Mouse (Mus musculus): Measurements from ENCODE around the gene Slc5a10. TPM values are rescaled to one million over a fixed set of nuclear protein-coding genes. Genes with fewer than 3 reads are reported as not detected.

Slc5a10 gene
- total RNA-seq, 2 experiments from 2014 or later, result not detected

DNA sequence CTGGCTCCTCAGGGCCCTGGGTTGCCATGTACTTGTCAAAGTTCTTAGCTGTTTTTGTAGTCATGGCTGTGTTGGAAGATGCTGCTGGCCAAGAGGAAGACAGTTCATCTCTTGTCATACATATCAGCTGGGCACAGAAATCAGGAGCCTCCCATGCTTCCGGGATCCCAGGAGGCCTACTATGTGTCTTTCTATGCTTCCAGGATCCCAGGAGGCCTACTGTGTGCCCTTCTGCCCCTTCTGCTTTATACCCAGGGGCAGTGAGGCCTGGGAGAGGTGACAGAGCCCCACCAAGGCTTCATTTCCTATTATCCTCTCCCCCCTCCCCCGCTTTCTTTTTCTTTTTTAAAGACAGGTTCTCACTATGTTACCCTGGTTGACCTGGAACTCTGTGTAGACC, 15.0 kb downstream of the Slc5a10 start:
- ATAC-seq (ENCODE audit: poor library complexity, severe bottlenecking), result no peak

- ATAC-seq (ENCODE audit: poor library complexity, severe bottlenecking), result no peak
Measured at GRCm38 (mm10) chr11:61702494-61702893, 18.1 kb downstream of the Slc5a10 start.

DNA sequence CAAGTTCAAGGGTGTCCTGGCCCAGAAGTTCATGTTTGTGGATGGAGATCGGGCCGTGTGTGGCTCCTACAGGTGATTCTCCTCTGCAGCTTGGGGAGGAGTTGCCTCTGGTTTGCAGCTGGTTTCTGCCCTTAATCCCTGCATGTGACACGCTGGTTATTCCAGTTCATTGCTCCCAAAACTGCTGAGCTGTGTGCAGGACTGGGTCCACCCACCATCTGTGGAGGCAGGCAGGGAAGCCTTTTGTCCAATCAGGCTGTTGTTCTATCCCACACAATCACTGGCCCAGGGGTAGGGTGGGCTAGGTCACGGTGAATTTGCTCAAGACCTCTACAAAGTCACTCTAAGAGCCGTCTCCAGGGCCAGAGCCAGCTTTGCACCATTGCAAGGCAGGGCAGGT, 18.9 kb downstream of the Slc5a10 start:
- ATAC-seq (ENCODE audit: poor library complexity, severe bottlenecking), result no peak

DNA sequence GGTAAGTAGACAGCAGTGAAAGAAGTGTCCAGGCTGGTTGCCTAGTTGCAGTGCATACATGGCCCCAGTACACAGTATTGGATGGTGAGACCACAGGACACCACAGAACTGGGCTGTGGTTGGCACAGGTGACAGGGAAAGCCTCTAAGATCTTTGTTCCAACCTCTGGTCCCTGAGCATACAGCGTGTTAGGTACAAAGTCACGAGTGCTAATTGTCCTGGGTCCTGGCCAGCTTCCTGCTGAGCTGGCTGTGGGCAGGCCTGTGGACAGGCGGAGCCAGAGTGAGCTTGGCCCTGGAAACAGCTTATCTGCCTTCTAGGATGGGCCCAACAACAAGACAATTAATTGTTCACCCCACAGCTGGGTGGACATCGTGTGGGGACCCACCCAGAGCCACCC, 20.7 kb downstream of the Slc5a10 start:
- ATAC-seq (ENCODE audit: poor library complexity, severe bottlenecking), result no peak

GRCm38 (mm10) chr11:61699460-61699859, 21.2 kb downstream of the Slc5a10 start:
- ATAC-seq (ENCODE audit: poor library complexity, severe bottlenecking), result no peak

DNA sequence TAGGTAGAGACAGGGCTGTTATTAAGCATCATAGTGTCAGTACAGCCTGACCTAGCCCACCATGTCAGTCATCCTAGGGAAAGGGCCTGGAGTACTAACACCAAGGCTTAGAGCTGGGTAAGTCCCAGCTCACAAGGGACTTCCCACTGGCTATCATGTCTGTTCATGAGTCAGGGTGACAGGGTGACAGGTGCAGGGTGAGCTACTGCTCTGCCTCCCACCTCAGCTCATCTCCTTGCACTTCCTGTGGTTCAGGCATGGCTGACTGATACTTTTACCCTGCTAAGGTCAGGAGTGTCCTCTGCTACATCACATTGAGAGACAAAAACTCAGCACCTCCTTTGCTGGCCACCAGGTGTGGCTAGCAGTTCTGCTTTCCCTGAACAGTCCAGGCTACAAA, 21.8 kb downstream of the Slc5a10 start:
- ATAC-seq (ENCODE audit: poor library complexity, severe bottlenecking), result no peak

DNA sequence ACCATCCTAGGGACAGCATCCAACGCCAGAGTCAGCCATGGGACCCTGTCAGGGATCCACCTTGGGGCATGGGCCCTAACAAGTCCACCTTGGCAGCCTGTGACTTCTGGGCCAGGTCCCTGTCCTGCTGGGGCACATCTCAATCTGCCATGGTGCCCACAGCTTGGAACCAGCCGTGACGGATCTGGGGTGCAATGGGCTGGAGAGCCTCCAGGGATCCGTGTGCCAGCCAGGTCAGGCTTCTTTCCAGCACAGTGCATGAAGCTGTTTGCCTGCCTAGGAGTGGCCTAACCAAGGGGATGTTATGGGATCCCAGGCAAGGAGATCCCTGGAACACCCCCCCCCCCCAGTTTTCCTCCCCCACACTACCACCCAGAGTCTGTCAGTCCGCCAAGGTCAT, 27.6 kb downstream of the Slc5a10 start:
- ATAC-seq (ENCODE audit: poor library complexity, severe bottlenecking), result no peak

DNA sequence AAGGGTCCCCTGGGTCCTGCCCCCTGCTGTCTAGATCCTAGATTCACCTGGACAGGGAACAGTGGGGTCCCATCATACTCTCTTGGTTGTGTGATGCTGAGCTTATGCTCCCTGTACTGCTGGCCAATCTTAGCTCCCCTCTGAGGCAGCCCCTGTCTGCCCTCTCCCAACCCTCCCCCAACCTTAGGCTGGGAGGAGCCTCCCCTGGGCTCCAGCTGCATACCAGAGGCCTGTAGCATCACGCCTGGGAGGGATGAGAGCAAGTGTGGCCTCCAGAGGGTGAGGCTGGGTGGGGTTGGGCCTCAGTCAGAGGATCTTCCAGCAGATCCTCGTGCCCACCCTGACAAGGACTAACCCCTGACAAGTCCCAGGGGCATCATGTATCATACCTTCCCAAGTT, 33.0 kb downstream of the Slc5a10 start:
- ATAC-seq (ENCODE audit: poor library complexity, severe bottlenecking), result no peak

DNA sequence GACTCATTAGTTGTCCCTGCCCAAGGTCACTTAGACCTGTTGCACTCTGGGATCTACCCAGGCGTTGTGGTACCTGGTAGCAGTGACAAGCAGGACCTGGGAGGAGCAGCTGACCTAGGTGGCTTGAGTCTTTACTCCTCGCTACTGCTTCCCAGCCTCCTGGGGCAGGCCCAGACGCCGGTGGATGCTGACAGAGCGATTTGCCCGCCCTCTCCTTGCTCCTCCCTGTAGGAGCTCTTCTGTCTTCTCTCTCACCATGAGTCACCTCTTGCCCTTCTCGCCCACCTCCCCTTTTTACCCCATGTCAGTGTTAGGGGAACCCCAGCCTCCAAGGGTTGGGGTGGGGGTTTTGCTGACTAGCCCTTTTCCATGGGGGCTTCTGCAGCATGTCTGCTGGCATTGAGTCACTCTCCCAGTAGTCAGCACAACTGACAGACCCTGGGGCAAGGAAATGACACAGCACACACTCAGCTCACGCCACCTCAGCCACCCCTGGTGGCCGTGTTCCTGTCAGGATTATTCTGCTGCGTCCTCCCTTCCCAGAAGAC, 33.6 kb downstream of the Slc5a10 start:
- ATAC-seq (ENCODE audit: poor library complexity, severe bottlenecking), result no peak

- no peak for ATAC-seq (ENCODE audit: poor library complexity, severe bottlenecking)
Measured at GRCm38 (mm10) chr11:61686141-61686540, 34.5 kb downstream of the Slc5a10 start.

- no peak for ATAC-seq (ENCODE audit: poor library complexity, severe bottlenecking)
Measured at GRCm38 (mm10) chr11:61685119-61685725, 35.4 kb downstream of the Slc5a10 start.

- ATAC-seq (ENCODE audit: poor library complexity, severe bottlenecking), result peak; percentile 35
Measured at GRCm38 (mm10) chr11:61683907-61684731, 36.5 kb downstream of the Slc5a10 start, which contains the start of gene Fam83g. TSS of gene Fam83g (plus strand) at chr11:61684091.

DNA sequence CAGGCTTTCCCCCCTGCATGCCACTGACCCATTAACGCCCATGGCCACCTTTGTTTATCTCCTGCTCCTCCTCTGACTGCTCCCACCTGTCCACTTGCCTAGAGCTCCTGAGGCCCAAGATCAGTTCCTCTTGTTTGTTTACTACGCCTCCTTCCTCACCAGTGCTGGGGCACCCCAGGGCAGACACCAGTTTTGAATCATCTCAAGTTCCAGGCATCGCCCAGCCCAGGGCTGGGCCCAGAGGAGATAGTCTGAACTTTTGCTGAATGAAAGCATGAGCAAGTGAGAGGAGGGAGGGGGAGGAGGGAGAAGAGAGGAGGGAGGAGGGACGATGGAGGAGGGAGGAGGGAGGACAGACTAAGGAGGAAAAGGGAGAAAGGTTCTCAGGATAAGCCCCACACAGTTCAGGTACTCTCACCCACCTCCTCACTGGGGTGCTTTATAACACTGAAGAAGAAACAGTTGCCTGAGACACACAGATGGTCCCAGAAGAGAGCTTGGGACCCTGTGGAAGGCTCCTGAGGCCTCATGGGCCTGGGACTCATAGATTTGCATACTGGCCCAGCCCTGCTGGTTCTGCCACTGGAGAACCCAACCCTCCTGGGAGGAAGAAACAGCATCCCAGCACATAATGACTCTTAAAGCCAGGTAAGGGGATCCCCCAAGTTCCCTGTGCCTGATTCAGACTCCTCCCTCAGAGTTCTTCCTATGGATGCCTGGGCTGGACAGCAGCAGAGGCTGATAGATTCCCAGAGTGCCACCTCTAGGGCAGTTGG, 41.3 kb downstream of the Slc5a10 start:
- ATAC-seq (ENCODE audit: poor library complexity, severe bottlenecking), result no peak

DNA sequence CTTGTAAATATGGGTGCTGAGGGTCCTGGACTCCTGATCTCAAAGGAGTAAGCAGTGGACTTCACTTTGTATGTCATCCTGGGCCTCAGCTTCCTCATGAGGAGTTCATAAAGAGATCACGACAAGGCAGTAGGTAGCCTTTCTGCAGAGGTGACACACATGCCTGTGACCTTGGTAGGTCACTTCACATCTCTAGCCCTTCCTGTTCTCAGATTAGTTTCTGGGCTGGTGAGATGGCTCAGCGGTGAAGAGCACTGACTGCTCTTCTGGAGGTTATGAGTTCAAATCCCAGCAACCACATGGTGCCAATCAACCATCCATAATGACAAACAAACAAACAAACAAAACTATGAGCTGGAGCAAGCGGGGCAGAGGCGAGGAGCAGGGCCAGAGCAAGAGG, 42.9 kb downstream of the Slc5a10 start:
- ATAC-seq (ENCODE audit: poor library complexity, severe bottlenecking), result no peak

DNA sequence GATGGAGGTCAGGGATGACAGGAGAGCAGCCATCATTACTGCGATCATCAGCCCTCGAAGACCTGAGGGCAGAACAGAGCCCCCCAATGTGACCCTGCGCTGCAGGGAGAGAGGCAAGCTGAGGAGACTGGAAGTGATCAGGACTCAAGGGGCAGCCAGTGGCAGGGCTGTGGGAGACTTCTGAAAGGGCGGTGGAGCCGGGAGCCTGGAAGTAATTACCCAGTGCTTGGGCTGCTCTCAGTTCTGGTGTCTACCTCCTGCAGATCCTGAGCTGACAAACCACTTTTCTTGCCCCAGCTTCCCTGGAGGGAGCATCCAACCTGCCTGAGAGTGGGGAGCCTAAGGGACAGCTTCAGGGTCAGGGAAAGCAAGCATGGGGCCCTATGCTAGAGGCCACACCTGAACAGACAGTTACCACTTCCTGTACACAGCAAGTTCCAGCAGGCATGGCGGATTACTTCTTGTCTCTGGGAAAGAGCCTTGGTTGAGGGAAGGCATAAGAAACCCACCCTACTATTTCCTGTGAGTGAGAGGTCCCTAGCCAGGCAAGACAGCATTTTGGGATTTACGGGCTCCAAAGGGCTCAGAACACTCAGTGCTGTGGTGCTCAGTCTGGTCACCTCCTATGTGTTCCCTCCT, 44.3 kb downstream of the Slc5a10 start:
- ATAC-seq (ENCODE audit: poor library complexity, severe bottlenecking), result no peak

DNA sequence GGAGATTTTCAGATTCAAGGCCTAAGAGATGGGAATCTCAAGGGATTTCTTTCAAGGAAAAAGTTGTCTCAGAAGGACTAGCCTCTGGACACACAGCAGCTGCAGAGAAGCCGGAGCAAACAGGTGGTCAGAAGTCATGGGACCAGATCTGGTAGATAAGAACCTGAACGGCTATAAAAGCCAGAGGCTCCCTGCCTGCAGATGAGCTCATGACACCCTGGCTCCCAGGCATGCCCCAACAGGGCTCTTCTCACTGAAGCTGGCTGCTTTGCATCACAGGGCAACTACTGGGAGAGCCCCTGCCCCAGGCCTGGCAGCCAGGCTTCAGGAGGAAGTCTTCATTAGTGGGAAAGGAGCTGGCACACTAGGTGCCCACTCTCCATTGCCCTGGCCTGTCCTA, 45.3 kb downstream of the Slc5a10 start:
- ATAC-seq (ENCODE audit: poor library complexity, severe bottlenecking), result no peak

DNA sequence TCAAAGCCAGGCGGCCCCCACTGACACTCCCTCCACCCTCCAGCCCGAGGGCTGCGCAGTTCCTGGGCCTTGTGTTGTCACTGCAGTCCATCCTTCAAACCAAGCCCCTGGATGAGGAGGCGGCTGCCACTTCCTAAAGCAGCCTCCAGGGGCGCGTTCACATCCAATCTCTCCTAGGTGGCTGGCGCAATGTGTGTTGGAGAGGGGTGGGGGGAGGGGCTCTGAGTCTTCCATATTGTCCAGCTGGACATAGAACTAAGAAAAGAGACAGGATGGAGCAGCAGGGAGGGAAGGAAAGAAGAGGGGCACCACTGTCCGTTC, 45.8 kb downstream of the Slc5a10 start:
- no peak for ATAC-seq (ENCODE audit: poor library complexity, severe bottlenecking)

- no peak for ATAC-seq (ENCODE audit: poor library complexity, severe bottlenecking)
Measured at GRCm38 (mm10) chr11:61674151-61674838, 46.3 kb downstream of the Slc5a10 start.

DNA sequence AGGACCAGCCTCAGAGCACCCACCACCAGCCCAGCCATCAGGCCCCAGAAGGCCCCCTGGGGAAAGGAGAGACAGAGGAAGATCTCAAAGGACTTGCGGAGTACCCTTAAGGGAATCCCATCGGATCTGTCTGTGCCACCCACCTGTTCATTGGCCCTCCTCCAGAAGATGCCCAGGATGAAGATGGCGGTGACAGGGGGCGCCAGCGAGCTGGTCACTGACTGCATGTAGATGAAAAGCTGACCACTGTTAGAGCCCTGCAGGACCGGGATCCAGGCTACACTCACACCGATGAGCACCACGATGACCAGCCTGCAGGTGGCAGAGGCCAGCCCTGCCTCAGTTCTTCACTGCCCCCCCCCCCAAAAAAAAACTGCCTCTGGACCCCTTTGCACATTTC, 46.9 kb downstream of the Slc5a10 start:
- ATAC-seq (ENCODE audit: poor library complexity, severe bottlenecking), result no peak

DNA sequence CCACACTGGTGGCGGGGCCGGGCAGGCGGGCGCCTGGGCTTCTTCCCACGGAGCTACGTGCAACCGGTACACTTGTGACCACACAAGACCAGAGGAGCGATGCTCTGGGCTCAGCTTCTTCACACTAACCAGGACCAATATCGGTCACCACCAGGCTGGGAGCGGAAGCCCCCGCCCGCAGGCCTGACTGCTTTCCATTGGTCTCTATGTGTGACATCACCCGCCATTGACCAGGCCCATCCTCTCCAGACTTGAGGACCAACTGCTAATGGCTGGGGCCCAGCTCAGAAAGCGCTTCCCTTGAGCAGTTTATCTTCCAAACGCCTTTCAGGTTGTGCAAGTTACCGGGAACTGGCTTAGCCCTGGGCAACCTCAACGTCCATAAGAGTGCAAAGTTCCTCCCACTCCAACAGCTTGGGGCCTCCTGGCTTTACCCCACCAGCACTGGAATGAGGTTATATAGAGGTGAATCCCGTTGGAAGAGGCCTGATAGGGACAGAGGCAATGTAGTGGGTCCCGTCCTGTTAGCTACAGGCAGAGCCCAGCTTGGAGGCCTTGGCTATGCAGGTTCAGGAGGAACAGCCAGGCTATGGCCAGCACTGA, 48.7 kb downstream of the Slc5a10 start:
- ATAC-seq (ENCODE audit: poor library complexity, severe bottlenecking), result no peak
